Mouse (Mus musculus) CD4-positive helper T cell, adult 2 months (primary cell): ENCODE data around the gene Gm45753.
"Not testable (repeated sequence)": the region's sequence is repeated elsewhere in the genome, so short reads cannot be mapped to it uniquely, and the experiment has no call there.

Experiments used
- DNase-seq: peaks from one replicate; pipeline ENCODE4 v3.0.0-alpha.2; 2012; ENCODE audit warnings: low read depth, missing footprints, low spot score

Gene Gm45753

GRCm38 (mm10) chr8:45308366-45308765 is at the start of gene Gm45753:
TSS of gene Gm45753 (minus strand) at chr8:45308466.
- no peak for DNase-seq

GRCm38 (mm10) chr8:45355809-45356208 is 47.5 kb upstream of the Gm45753 start:
- no peak for DNase-seq

- DNase-seq = peak; percentile 74
These were observed 36.8 kb upstream of the Gm45753 start for GRCm38 (mm10) chr8:45345031-45345430.

GRCm38 (mm10) chr8:45344298-45344697 is 36.0 kb upstream of the Gm45753 start:
- no peak for DNase-seq

GRCm38 (mm10) chr8:45341630-45342628 is 33.7 kb upstream of the Gm45753 start:
- no peak for DNase-seq

- DNase-seq = no peak
These were observed 25.2 kb upstream of the Gm45753 start for GRCm38 (mm10) chr8:45333493-45333892.

- peak; percentile 86 for DNase-seq
These were observed 24.6 kb upstream of the Gm45753 start, which contains the start of gene Cyp4v3 for GRCm38 (mm10) chr8:45332685-45333409. TSS of gene Cyp4v3 (minus strand) at chr8:45333216.

- DNase-seq = no peak
These were observed 22.6 kb upstream of the Gm45753 start for GRCm38 (mm10) chr8:45330856-45331255.

GRCm38 (mm10) chr8:45329206-45329980 is 21.1 kb upstream of the Gm45753 start:
- DNase-seq = no peak

- DNase-seq = not testable (repeated sequence)
These were observed 18.8 kb upstream of the Gm45753 start for GRCm38 (mm10) chr8:45327076-45327475.

GRCm38 (mm10) chr8:45324151-45324550 is 15.9 kb upstream of the Gm45753 start:
- no peak for DNase-seq

- no peak for DNase-seq
These were observed 13.1 kb upstream of the Gm45753 start for GRCm38 (mm10) chr8:45321365-45321764.

GRCm38 (mm10) chr8:45320930-45321329 is 12.7 kb upstream of the Gm45753 start:
- DNase-seq = no peak

- DNase-seq = no peak
These were observed 2.7 kb upstream of the Gm45753 start for GRCm38 (mm10) chr8:45310967-45311366.

GRCm38 (mm10) chr8:45305479-45305878 is 2.8 kb downstream of the Gm45753 start:
- no peak for DNase-seq

GRCm38 (mm10) chr8:45304354-45304753 is 3.9 kb downstream of the Gm45753 start:
- DNase-seq = no peak

- no peak for DNase-seq
These were observed 5.9 kb downstream of the Gm45753 start for GRCm38 (mm10) chr8:45302390-45302789.

GRCm38 (mm10) chr8:45295276-45295675 is 13.0 kb downstream of the Gm45753 start:
- DNase-seq = no peak

GRCm38 (mm10) chr8:45294687-45295086 is 13.6 kb downstream of the Gm45753 start, which contains the start of gene Klkb1:
TSS of gene Klkb1 (minus strand) at chr8:45294859.
- no peak for DNase-seq

- DNase-seq = no peak
These were observed 16.5 kb downstream of the Gm45753 start for GRCm38 (mm10) chr8:45291790-45292189.

- DNase-seq = no peak
These were observed 26.6 kb downstream of the Gm45753 start for GRCm38 (mm10) chr8:45281630-45282029.
